Mouse (Mus musculus): ENCODE measurements at regions not wholly inside any gene's neighbourhood (a gene's known extent, or its start where the extent isn't known, plus 50 kb on each side); places are given as distances from the start of the nearest gene placed in this dataset.

DNA sequence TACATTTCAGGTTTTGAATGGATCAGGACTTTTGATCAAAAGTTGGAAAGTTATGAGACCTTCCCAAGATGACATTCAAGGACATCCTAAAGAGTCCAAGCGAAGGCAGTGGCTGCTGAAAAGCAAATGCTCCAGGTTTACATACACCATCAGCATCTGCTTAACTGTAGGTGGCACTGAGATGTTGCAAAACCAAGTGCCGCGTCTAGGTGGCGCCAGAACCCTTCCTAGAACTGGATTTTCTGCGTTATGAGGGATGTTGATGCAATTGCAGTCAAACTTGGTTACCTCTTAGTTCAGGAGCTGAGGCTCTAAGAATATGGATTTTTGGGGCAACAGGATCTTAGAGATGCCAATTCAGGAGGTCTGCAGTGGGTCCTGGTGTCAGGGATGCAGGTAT, 58.0 kb upstream of the Tapt1 start:
- peak; percentile 97 for TF ChIP-seq CTCF (IDR thresholded peaks at IDR 0.05; ENCODE audit: insufficient read depth, low read length)
- TF ChIP-seq POLR2A (IDR thresholded peaks at IDR 0.05; ENCODE audit: borderline replicate concordance, extremely low read depth, low read depth, low read length): no peak
